Mouse (Mus musculus) forelimb bud, embryonic 11.5 days (tissue): ENCODE data around the gene Shisa2.

Experiments used
- DNase-seq: peaks from one replicate; pipeline ENCODE4 v3.0.0-alpha.2; 2012; ENCODE audit warnings: low read depth, low spot score

The Shisa2 gene

GRCm38 (mm10) chr14:59630096-59630495 lies 5.0 kb downstream of the Shisa2 start:
- no peak for DNase-seq

- DNase-seq, result no peak
Measured at GRCm38 (mm10) chr14:59632067-59632466, 7.0 kb downstream of the Shisa2 start.

- no peak for DNase-seq
Measured at GRCm38 (mm10) chr14:59633295-59633898, 8.3 kb downstream of the Shisa2 start.

GRCm38 (mm10) chr14:59633988-59634387 lies 8.9 kb downstream of the Shisa2 start:
- DNase-seq, result no peak

- DNase-seq, result no peak
Measured at GRCm38 (mm10) chr14:59638906-59639703, 14.0 kb downstream of the Shisa2 start.

- no peak for DNase-seq
Measured at GRCm38 (mm10) chr14:59641856-59642255, 16.7 kb downstream of the Shisa2 start.

- no peak for DNase-seq
Measured at GRCm38 (mm10) chr14:59643582-59643981, 18.5 kb downstream of the Shisa2 start.

- no peak for DNase-seq
Measured at GRCm38 (mm10) chr14:59644166-59644565, 19.1 kb downstream of the Shisa2 start.

- DNase-seq, result no peak
Measured at GRCm38 (mm10) chr14:59644896-59645295, 19.8 kb downstream of the Shisa2 start.

- DNase-seq, result peak; percentile 26
Measured at GRCm38 (mm10) chr14:59646826-59647697, 22.0 kb downstream of the Shisa2 start.

- no peak for DNase-seq
Measured at GRCm38 (mm10) chr14:59648611-59649010, 23.5 kb downstream of the Shisa2 start.

- no peak for DNase-seq
Measured at GRCm38 (mm10) chr14:59649337-59649736, 24.2 kb downstream of the Shisa2 start.

GRCm38 (mm10) chr14:59656591-59656990 lies 31.5 kb downstream of the Shisa2 start:
- DNase-seq, result no peak

- DNase-seq, result no peak
Measured at GRCm38 (mm10) chr14:59657098-59657497, 32.0 kb downstream of the Shisa2 start.

- no peak for DNase-seq
Measured at GRCm38 (mm10) chr14:59672893-59673515, 47.9 kb downstream of the Shisa2 start.

GRCm38 (mm10) chr14:59674556-59674955 lies 49.4 kb downstream of the Shisa2 start:
- DNase-seq, result peak; percentile 49

GRCm38 (mm10) chr14:59675330-59675729 lies 50.2 kb downstream of the Shisa2 start:
- peak; percentile 27 for DNase-seq

- DNase-seq, result no peak
Measured at GRCm38 (mm10) chr14:59677598-59678003, 52.5 kb downstream of the Shisa2 start.
